Mouse (Mus musculus) CD4-positive helper T cell, adult 2 months (primary cell): Measurements from ENCODE around the gene Zfp74.
A peak's percentile ranks its signal among the peaks of the same experiment; 100 is the strongest.

Experiments
- DNase-seq: peaks from one replicate; pipeline ENCODE4 v3.0.0-alpha.2; 2012; ENCODE audit warnings: low read depth, missing footprints, low spot score

Zfp74 gene

GRCm38 (mm10) chr7:29944201-29944600 is 9.7 kb downstream of the Zfp74 start:
- DNase-seq: no peak

- no peak for DNase-seq
These were observed 10.2 kb downstream of the Zfp74 start for GRCm38 (mm10) chr7:29943720-29944119.

- DNase-seq: no peak
These were observed 11.1 kb downstream of the Zfp74 start for GRCm38 (mm10) chr7:29942740-29943139.

GRCm38 (mm10) chr7:29941027-29941426 is 12.9 kb downstream of the Zfp74 start:
- DNase-seq: no peak

- no peak for DNase-seq
These were observed 15.0 kb downstream of the Zfp74 start for GRCm38 (mm10) chr7:29938856-29939255.

GRCm38 (mm10) chr7:29922780-29923179 is 31.1 kb downstream of the Zfp74 start:
- no peak for DNase-seq

- DNase-seq: no peak
These were observed 32.3 kb downstream of the Zfp74 start for GRCm38 (mm10) chr7:29921439-29922093.

GRCm38 (mm10) chr7:29918062-29918453 is 35.8 kb downstream of the Zfp74 start:
- no peak for DNase-seq

- DNase-seq: no peak
These were observed 36.4 kb downstream of the Zfp74 start for GRCm38 (mm10) chr7:29917371-29918061.

- DNase-seq: no peak
These were observed 41.7 kb downstream of the Zfp74 start for GRCm38 (mm10) chr7:29912172-29912571.

- no peak for DNase-seq
These were observed 43.6 kb downstream of the Zfp74 start for GRCm38 (mm10) chr7:29910252-29910651.

- peak; percentile 85 for DNase-seq
These were observed 45.5 kb downstream of the Zfp74 start, which contains the start of gene Zfp383 for GRCm38 (mm10) chr7:29908130-29908950. Gene Zfp383, plus strand, starts transcription at chr7:29908223.

GRCm38 (mm10) chr7:29907206-29907605 is 46.7 kb downstream of the Zfp74 start:
- DNase-seq: no peak

GRCm38 (mm10) chr7:29906682-29907058 is 47.2 kb downstream of the Zfp74 start:
- no peak for DNase-seq

GRCm38 (mm10) chr7:29905966-29906681 is 47.8 kb downstream of the Zfp74 start, which contains the start of gene Zfp27:
Gene Zfp27, minus strand, starts transcription at chr7:29906572.
- peak; percentile 94 for DNase-seq

- DNase-seq: no peak
These were observed 49.8 kb downstream of the Zfp74 start for GRCm38 (mm10) chr7:29904101-29904500.

GRCm38 (mm10) chr7:29898351-29898750 is 55.5 kb downstream of the Zfp74 start:
- DNase-seq: no peak

- no peak for DNase-seq
These were observed 61.1 kb downstream of the Zfp74 start for GRCm38 (mm10) chr7:29892756-29893155.

- no peak for DNase-seq
These were observed 63.4 kb downstream of the Zfp74 start for GRCm38 (mm10) chr7:29890501-29890900.

- no peak for DNase-seq
These were observed 73.0 kb downstream of the Zfp74 start for GRCm38 (mm10) chr7:29880916-29881315.
